Mouse (Mus musculus) small intestine, adult 2 months (tissue): ENCODE results near the gene Gatm.

ENCODE experiments used
- CTCF ChIP-seq: fragments of 200-500 bp; IDR thresholded peaks from 2 replicates; pipeline ENCODE4 v1.5.1; 2012; ENCODE audit warnings: low read depth, mild to moderate bottlenecking, control low read depth, inconsistent platforms, low read length, moderate library complexity, mixed read lengths; ENCODE audit not compliant: insufficient replicate concordance, insufficient read length; ENCODE audit errors: extremely low read depth
- POLR2A ChIP-seq: fragments of 200-500 bp; IDR thresholded peaks from 2 replicates; pipeline ENCODE4 v1.6.1; 2012; ENCODE audit warnings: low read depth, mild to moderate bottlenecking, control low read depth, inconsistent platforms, low read length, moderate library complexity

- TF ChIP-seq CTCF (no peak), POLR2A (no peak)
Measured at GRCm38 (mm10) chr2:122638673-122639072, 27.6 kb upstream of the Gatm start.
